Comparison of ENCODE assay signal across 18 mouse cellular contexts in the genomic region with DNA sequence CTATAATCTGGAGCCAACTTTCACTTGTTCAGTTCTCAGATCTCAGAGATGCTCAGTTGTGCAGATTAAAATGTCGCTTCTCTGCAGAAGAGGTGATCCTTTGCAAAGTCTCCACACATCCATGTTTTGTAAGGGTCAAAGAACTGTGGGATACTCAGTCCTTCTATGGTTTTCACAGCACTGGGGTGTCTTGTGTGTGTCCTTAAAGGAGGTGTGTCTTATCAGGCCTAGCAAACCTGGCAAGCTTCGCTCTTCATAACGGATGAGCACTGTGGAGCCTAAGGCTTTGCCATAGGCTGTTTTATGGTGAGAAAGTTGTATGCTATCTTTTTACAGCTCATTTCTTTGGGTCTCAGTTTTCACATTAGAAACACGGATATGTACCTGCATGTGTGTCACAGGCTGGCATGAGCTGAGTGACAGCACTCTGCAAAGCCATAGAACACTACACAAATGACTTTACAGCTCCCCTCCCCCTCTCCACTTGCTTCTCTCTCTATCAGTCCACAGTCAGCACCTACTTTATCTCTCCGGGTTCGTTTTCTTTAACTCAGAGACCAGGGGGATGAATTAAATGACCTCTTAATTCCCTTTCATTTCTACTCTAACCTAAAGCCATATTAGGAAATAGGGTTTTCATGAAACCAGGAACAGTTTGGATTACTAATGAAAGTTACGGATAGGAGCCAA. TPM values are rescaled to one million over a fixed set of nuclear protein-coding genes. Genes with fewer than 3 reads are reported as not detected.
DNase-seq lines count a peak whose midpoint lies in the region; ATAC-seq and TF ChIP-seq lines count a peak whose summit lies in the region.
"Had no signal": no experiment of that assay in that cellular context is flagged by ENCODE, and none has a peak within 500 bp of the region (broad histone marks: within the 10 kb centered on the region; RNA-seq: fewer than 3 reads in every experiment).

No protein-coding gene starts in this region.

- TF ChIP-seq EP300 in liver, embryonic 14.5 days (IDR thresholded peaks at IDR 0.05; ENCODE audit: low read depth) = peak; percentile 88

- WGBS in heart, embryonic 14.5 days = 37% methylated on average over 7 of the region's 7 CpGs
- 60% methylated on average over 7 of the region's 7 CpGs for WGBS in bone marrow, adult 2 months
- 19% methylated on average over 7 of the region's 7 CpGs for WGBS in liver, embryonic 14.5 days (ENCODE audit: insufficient replicate concordance)
- 80% methylated on average over 7 of the region's 7 CpGs for WGBS in hindbrain, embryonic 16.5 days

- no peaks in the 10 kb centered on the region for H3K36me3 ChIP-seq in heart, embryonic 14.5 days (ENCODE audit: control insufficient read depth, insufficient read depth, low read length)
- peaks cover 17% of the 10 kb centered on the region; the same call in 1 of the 2 replicates for H3K36me3 ChIP-seq in erythroblast, embryonic 14.5 days (ENCODE audit: control insufficient read depth)
- no peaks in the 10 kb centered on the region for H3K36me3 ChIP-seq in liver, embryonic 14.5 days (replicated peaks; ENCODE audit: control insufficient read depth, insufficient read depth, low read depth)
- no peaks in the 10 kb centered on the region for H3K36me3 ChIP-seq in hindbrain, embryonic 16.5 days (ENCODE audit: control insufficient read depth, insufficient read depth, low read length)
- H3K36me3 ChIP-seq: hindbrain, embryonic 10.5 days; neural tube, embryonic 13.5 days had no signal

- no peak for TF ChIP-seq POLR2A in bone marrow, adult 2 months (IDR thresholded peaks at IDR 0.05; ENCODE audit: borderline replicate concordance, control insufficient read depth, low read depth, low read length)

- peaks cover 0 to 12% of the 10 kb centered on the region in 2 experiments for H3K4me1 ChIP-seq in heart, embryonic 14.5 days (ENCODE audit: control insufficient read depth in 2 of 2, insufficient read depth in 2 of 2, low read length in 2 of 2)
- peaks cover 5% of the 10 kb centered on the region for H3K4me1 ChIP-seq in bone marrow, adult 2 months (ENCODE audit: control insufficient read depth, insufficient read depth, low read length)
- H3K4me1 ChIP-seq in erythroblast, embryonic 14.5 days (ENCODE audit: control insufficient read depth) = peaks cover 99% of the 10 kb centered on the region
- peaks cover 89 to 92% of the 10 kb centered on the region in 2 experiments for H3K4me1 ChIP-seq in liver, embryonic 14.5 days (replicated peaks; ENCODE audit: control insufficient read depth in 2 of 2, insufficient read depth in 2 of 2, low read length in 1 of 2)
- no peaks in the 10 kb centered on the region for H3K4me1 ChIP-seq in hindbrain, embryonic 16.5 days (ENCODE audit: control insufficient read depth, insufficient read depth, low read depth, low read length)
- H3K4me1 ChIP-seq: hindbrain, embryonic 10.5 days; neural tube, embryonic 13.5 days had no signal

- no peak overlapping the region for H3K27ac ChIP-seq in heart, embryonic 14.5 days (replicated peaks in 1 of 2; ENCODE audit: control insufficient read depth in 1 of 2, insufficient read depth in 1 of 2, low read depth in 2 of 2, low read length in 2 of 2)
- peak overlapping the region; percentile 77 for H3K27ac ChIP-seq in bone marrow, adult 2 months (ENCODE audit: control insufficient read depth, insufficient read depth, low read depth, low read length, poor library complexity)
- peak overlapping the region; percentile 97 for H3K27ac ChIP-seq in liver, embryonic 14.5 days
- no peak overlapping the region for H3K27ac ChIP-seq in hindbrain, embryonic 16.5 days (ENCODE audit: low read depth, low read length)
- H3K27ac ChIP-seq: hindbrain, embryonic 10.5 days; neural tube, embryonic 13.5 days had no signal

- ATAC-seq in heart, embryonic 14.5 days (ENCODE audit: insufficient number of reproducible peaks, insufficient read depth, low FRiP score, low read depth) = no peak
- peak; percentile 86 for ATAC-seq in liver, embryonic 14.5 days (ENCODE audit: insufficient read depth)
- no peak for ATAC-seq in hindbrain, embryonic 16.5 days
- ATAC-seq: lung, postnatal 0 days had no signal

- H3K9ac ChIP-seq in heart, embryonic 14.5 days (ENCODE audit: low read length) = peak overlapping the region; percentile 25; the same call in 1 of the 2 replicates
- peak overlapping the region; percentile 57 for H3K9ac ChIP-seq in liver, embryonic 14.5 days (replicated peaks)
- H3K9ac ChIP-seq in hindbrain, embryonic 16.5 days (ENCODE audit: low read depth, low read length) = no peak overlapping the region
- H3K9ac ChIP-seq: neural tube, embryonic 13.5 days had no signal

- no peaks in the 10 kb centered on the region for H3K9me3 ChIP-seq in heart, embryonic 14.5 days (ENCODE audit: control insufficient read depth, low read length)
- H3K9me3 ChIP-seq in erythroblast, embryonic 14.5 days (ENCODE audit: control insufficient read depth, low read length) = no peaks in the 10 kb centered on the region
- no peaks in the 10 kb centered on the region for H3K9me3 ChIP-seq in liver, embryonic 14.5 days (ENCODE audit: control insufficient read depth, low read length)
- H3K9me3 ChIP-seq in hindbrain, embryonic 16.5 days (ENCODE audit: control insufficient read depth, low read length) = no peaks in the 10 kb centered on the region
- H3K9me3 ChIP-seq: hindbrain, embryonic 10.5 days; neural tube, embryonic 13.5 days had no signal

- no peak for DNase-seq in heart, postnatal 14 days
- peak; percentile 64 to 71 (median 67) for DNase-seq in liver, embryonic 14.5 days (ENCODE audit: low read depth in 3 of 3, low spot score in 3 of 3)
- DNase-seq in ovary, postnatal 36 days (ENCODE audit: low spot score) = no peak
- DNase-seq in B cell, adult 2 months = no peak
- DNase-seq: adrenal gland, adult 8-10 months; cerebellum, adult 9-11 months; gastrocnemius, postnatal 14 days; kidney, postnatal 14 days; layer of hippocampus, postnatal 36 days; thymus, postnatal 14 days had no signal

- TF ChIP-seq CTCF in bone marrow, adult 2 months (IDR thresholded peaks at IDR 0.05; ENCODE audit: control insufficient read depth, insufficient read depth, low read length) = no peak
- no peak for TF ChIP-seq CTCF in liver, embryonic 14.5 days (IDR thresholded peaks at IDR 0.05; ENCODE audit: low read depth)

- no peak overlapping the region for H3K4me3 ChIP-seq in heart, embryonic 14.5 days (ENCODE audit: control insufficient read depth in 1 of 2, insufficient read depth in 1 of 2, low read depth in 1 of 2, low read length in 2 of 2)
- no peak overlapping the region for H3K4me3 ChIP-seq in bone marrow, adult 2 months (replicated peaks; ENCODE audit: control insufficient read depth, low read depth, low read length)
- peak overlapping the region; percentile 51 for H3K4me3 ChIP-seq in erythroblast, embryonic 14.5 days (replicated peaks)
- peak overlapping the region; percentile 30 to 41; a peak in 3 of 4 replicates for H3K4me3 ChIP-seq in liver, embryonic 14.5 days (ENCODE audit: insufficient read depth in 1 of 2, low read depth in 2 of 2, low read length in 2 of 2)
- H3K4me3 ChIP-seq in hindbrain, embryonic 16.5 days (ENCODE audit: low read length) = no peak overlapping the region
- H3K4me3 ChIP-seq: hindbrain, embryonic 10.5 days; megakaryocyte, embryonic 14.5 days; neural tube, embryonic 13.5 days had no signal

- no peaks in the 10 kb centered on the region for H3K27me3 ChIP-seq in heart, embryonic 14.5 days (ENCODE audit: control insufficient read depth, insufficient read depth, low read length)
- no peaks in the 10 kb centered on the region for H3K27me3 ChIP-seq in erythroblast, embryonic 14.5 days (ENCODE audit: control insufficient read depth)
- no peaks in the 10 kb centered on the region for H3K27me3 ChIP-seq in liver, embryonic 14.5 days (ENCODE audit: control insufficient read depth, insufficient read depth, low read length)
- no peaks in the 10 kb centered on the region for H3K27me3 ChIP-seq in hindbrain, embryonic 16.5 days (replicated peaks; ENCODE audit: control insufficient read depth, insufficient read depth, low read length)
- H3K27me3 ChIP-seq: neural tube, embryonic 13.5 days had no signal

- peak overlapping the region; percentile 35 for H3K4me2 ChIP-seq in heart, embryonic 14.5 days (ENCODE audit: low read length)
- peak overlapping the region; percentile 70 for H3K4me2 ChIP-seq in liver, embryonic 14.5 days (ENCODE audit: low read depth)
- H3K4me2 ChIP-seq in hindbrain, embryonic 16.5 days (ENCODE audit: low read length) = no peak overlapping the region
- H3K4me2 ChIP-seq: neural tube, embryonic 13.5 days had no signal

- intact Hi-C loops in heart, postnatal 14 days (cut with DNase I) = loop anchor here (5.0 kb wide), 1 partner anchor 37 kb away; no protein-coding TSS in a partner anchor

RNA-seq across cellular contexts. Expression of gene Picalm, which starts 49.8 kb away (rescaled TPM):
- polyA plus RNA-seq in heart, embryonic 14.5 days (2014; fragmentation: Nextera tagmentation; extraction: Ambion mirVana) = 42.4 and 44.4 TPM in 2 replicates
- total RNA-seq in heart, postnatal 14 days (2021) = 100 to 1,000 TPM; 167 to 180 TPM
- 185 and 222 TPM in 2 replicates for polyA plus RNA-seq in bone marrow, adult 2 months (2011; ENCODE audit: insufficient read depth, insufficient read length, low replicate concordance, missing spikeins)
- polyA plus RNA-seq in erythroblast, embryonic 14.5 days (2012) = 29.3 and 37.6 TPM in 2 replicates
- 97.1 and 138 TPM in 2 replicates for polyA plus RNA-seq in liver, embryonic 14.5 days (2012; rRNA removed)
- polyA plus RNA-seq in liver, embryonic 14.5 days (2014; fragmentation: Nextera tagmentation; extraction: Ambion mirVana) = 61.5 and 63.2 TPM in 2 replicates
- polyA plus RNA-seq in hindbrain, embryonic 16.5 days (2015; fragmentation: Nextera tagmentation; extraction: Ambion mirVana) = 34.4 and 35.6 TPM in 2 replicates

Comparison
In these comparisons a context has a peak if more than half of its experiments do, and no peak if none do; other contexts are left out.
1. H3K27ac ChIP-seq: peak in bone marrow, adult 2 months (single experiment) and liver, embryonic 14.5 days (single experiment); none in heart, embryonic 14.5 days (0 of 2) and hindbrain, embryonic 16.5 days (single experiment).
2. H3K4me3 ChIP-seq: peak in erythroblast, embryonic 14.5 days (single experiment) and liver, embryonic 14.5 days (2 of 2); none in heart, embryonic 14.5 days (0 of 2), bone marrow, adult 2 months (single experiment) and hindbrain, embryonic 16.5 days (single experiment).
3. DNase-seq: peak in liver, embryonic 14.5 days (3 of 3); none in heart, postnatal 14 days (0 of 2), ovary, postnatal 36 days (single experiment) and B cell, adult 2 months (0 of 2).